Mouse (Mus musculus) left cerebral cortex, postnatal 14 days (tissue): ENCODE data around the gene Cfap157. TPM values are rescaled to one million over a fixed set of nuclear protein-coding genes. Genes with fewer than 3 reads are reported as not detected.

Source experiments
- DNase-seq, 2 experiments: peaks; one replicate each; pipeline ENCODE4 v3.0.0; 2021 to 2022; ENCODE audit warnings: low spot score in 2 of 2, mixed read lengths in 1 of 2
- intact Hi-C: fragments of 180-260 bp; cut with DNase I; formaldehyde crosslinking; loops from one replicate; pipeline ENCODE4 v1.15.1; 2025
- total RNA-seq, 2 experiments: library from RNA; stranded (reverse); gene quantifications; 2 replicates each; pipeline ENCODE4 v1.2.3; 2021

Gene Cfap157
- total RNA-seq, 2 experiments from 2014 or later: 0.33 TPM; not detected in 1

DNA sequence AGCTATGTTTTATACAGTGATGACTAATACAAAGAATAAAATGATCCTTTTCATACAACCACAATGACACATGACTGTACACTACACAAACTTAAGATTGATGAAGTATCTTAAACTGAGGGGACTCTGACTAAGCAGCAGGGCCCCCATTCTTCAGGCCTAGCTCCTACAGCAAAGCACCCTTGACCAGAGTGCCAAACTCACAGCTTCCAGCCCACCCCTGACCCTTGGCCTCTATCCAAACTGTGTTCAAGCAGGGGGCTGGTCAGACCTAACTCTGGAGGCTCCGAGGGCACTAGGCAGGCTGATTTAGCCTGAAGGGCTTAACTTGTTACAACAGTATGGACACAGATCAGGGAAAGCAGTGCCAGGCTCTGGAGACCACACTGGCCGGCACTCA lies 4.4 kb upstream of the Cfap157 start:
- intact Hi-C loops: no loop called here
- DNase-seq: no peak

DNA sequence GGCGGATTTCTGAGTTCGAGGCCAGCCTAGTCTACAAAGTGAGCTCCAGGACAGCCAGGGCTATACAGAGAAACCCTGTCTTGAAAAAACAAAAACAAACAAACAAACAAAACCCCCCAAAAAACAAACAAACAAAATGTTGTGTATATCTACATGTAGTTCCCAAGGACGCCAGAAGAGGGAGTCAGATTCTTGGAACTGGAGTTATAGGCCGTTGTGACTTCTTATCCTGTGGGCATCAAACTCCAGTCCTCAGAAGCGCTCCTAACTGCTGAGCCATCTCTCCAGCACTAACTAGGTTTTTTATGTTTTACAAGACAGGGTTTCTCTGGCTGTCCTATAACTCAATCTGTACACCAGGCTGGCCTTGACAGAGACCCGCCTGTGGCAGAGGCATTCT lies 2.9 kb upstream of the Cfap157 start:
- DNase-seq: peak in 1 of 2 experiments; percentile 48
- intact Hi-C loops: no loop called here

DNA sequence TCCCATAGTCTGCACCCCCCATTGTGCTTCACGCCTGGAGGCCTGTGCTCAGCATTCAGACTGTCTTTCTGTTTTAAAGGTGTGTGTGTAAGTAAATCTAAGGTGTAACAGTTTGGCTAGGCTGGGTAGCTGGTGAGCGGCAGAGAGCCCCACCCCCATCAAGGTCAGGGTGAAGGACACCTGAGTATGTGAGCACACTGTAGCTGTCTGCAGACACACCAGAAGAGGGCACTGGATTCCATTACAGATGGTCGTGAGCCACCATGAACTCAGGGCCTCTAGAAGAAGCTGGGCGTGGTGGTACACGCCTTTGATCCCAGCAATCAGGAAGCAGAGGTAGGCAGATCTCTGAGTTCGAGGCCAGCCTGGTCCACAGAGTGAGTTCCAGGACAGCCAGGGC lies 2.5 kb downstream of the Cfap157 start:
- intact Hi-C loops: no loop called here
- DNase-seq: no peak

DNA sequence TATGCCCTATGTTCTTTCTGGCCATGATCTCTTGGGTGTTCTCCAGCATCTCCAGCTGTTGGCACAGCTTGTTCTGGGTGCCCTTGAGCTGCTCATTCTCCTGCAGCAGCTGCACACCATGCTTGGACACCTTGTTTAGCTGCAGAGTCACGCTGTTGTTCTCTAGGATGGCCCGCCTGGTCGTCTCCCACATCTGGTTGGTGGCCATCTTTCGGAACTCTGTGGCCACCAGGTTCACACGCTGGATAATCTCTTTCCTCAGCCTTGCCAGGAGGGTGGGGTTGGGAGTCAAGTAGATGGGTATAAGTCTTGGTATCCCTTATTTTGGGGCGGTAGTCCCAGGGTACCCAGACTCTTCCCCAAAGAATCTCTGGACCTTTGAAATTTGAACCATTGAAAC lies 4.5 kb downstream of the Cfap157 start:
- DNase-seq: no peak
- intact Hi-C loops: loop anchor here (10.0 kb wide), 1 partner anchor 145 kb away; no protein-coding TSS in a partner anchor

DNA sequence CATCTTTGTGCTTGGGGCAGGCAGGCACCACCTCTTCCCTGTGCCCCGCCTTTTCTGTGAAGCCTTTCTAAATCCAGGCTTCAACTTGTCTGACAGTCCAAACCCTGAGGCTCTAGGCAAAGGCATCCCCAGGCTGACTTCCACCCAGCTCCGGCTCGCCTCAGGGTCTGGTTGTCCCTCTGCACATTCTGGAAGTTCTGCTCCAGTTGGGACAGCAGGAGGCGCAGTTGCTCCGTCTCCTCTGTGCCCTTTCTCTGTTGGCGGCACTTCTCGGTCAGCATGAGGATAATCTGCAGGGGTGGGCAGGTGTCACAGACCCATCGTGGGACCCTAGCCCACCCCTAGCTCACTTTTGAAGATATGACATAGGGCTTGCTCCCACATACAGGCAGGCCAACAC lies 5.1 kb downstream of the Cfap157 start:
- DNase-seq: peak; percentile 51 to 56
- intact Hi-C loops: loop anchor here (10.0 kb wide), 1 partner anchor 146 kb away; no protein-coding TSS in a partner anchor

- intact Hi-C loops: loop anchor here (10.0 kb wide), 1 partner anchor 147 kb away; no protein-coding TSS in a partner anchor
- no peak for DNase-seq
Observed at GRCm38 (mm10) chr2:32778081-32778480, 6.1 kb downstream of the Cfap157 start.

DNA sequence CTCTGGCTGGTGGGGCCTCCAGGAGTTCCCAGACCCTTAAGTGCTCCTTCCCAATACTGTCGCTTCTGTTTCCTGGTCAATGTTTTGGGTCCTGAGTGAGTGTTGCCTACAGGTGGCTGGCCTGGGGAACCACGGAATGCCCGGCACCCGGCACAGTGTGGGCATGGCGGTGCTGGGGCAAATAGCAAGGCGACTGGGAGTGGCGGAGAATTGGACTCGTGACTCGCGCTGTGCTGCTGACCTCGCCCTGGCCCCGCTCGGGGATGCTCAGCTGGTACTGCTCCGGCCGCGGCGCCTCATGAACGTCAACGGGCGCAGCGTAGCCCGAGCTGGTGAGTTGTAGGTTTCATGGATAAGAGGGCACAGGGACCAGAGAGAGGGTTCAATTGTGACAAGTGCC lies 8.0 kb downstream of the Cfap157 start:
- intact Hi-C loops: loop anchor here (10.0 kb wide), 1 partner anchor 149 kb away; no protein-coding TSS in a partner anchor
- DNase-seq: no peak

DNA sequence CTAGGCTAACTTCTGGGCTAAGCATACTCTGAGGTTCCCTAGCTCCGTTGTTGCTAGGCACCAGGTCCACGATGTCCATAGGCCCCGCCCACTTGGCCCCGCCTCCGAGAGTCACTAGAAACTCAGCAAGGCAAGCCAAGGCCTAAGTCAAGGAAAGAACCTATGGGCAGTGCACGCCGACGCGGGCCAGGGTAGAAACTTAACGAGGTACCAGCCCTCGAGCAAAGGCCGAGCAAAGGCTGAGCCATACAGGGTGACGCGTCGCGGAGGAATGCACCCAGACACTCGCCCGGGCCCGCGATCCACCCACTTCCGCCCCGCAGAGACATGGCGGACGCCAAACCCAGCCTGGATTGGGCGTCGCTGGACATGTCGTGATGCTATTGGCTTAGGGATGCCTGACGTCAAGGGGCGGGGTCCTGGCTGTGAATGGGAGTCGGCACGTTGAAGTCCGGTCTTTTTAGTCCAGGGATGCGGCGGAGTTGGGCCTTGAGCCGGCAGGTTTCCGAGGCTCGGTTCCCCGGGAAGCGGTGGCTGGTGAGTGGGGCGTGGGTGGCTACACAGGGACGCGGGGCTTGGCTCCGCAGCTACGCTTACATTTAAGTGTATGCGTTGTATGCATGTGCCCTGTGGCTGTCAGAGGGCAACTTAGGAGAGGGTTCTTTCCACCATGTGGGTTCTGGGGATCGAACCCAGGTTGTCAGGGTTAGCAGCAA lies 8.7 kb downstream of the Cfap157 start, which contains the start of the genes Ttc16 and Ptrh1:
Ttc16 (minus strand) TSS at position 275 of the 716 bp plus-strand sequence.
Ptrh1 (plus strand) TSS at position 428 of the 716 bp plus-strand sequence.
- peak; percentile 96 to 97 for DNase-seq
- intact Hi-C loops: loop anchor here (10.0 kb wide), 1 partner anchor 149 kb away; no protein-coding TSS in a partner anchor

DNA sequence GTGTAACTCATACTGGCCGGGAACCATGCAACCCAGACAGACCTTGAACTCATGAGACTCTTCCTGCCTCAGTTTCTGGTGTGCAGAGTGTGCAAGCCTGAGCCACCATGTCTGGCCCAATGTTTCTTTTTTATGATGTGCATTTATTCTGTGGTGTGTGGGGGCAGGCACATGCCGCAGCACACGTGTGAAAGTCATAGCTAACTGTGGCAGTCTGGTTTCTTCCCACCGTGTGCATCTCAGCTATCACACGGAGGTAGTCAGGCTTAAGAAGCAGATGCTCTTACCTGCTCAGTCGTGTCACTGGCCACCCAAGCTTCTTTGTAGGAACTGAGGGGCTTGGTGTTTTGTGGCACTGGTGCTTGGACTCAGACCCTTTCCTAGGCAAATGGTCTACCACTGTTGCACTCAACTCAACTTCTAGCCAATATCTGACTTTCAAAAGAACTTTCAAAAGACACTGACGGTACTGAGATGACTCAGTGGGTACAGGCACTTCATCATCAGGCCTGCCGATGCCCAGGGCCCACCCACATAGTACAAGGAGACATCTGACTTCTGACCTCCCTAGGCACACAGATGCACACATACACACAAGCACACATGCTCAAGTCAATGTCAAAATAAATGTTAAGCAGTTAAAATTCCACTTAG lies 11.5 kb downstream of the Cfap157 start:
- DNase-seq: no peak
- intact Hi-C loops: loop anchor here (10.0 kb wide), 1 partner anchor 152 kb away; no protein-coding TSS in a partner anchor

DNA sequence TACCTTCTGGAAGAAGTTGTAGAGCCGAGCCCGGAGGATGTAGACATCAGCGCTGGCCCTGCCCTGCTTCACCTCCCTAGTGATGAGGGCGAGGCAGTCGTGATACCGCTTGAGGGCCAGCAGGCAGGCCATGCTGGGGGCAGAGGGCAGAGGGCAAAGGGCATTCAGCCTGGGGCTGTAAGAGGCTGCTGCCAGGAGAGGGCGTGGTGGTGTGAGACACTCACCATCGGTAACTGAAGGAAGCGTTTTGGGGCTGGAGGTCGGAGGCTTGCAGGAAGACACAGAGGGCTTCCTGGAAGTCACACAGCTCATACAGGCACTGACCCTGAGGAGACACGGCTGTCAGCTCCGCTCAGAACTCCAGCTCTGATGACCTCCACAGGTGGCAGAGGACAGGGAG lies 12.3 kb downstream of the Cfap157 start:
- no peak for DNase-seq
- intact Hi-C loops: loop anchor here (10.0 kb wide), 1 partner anchor 153 kb away; no protein-coding TSS in a partner anchor

GRCm38 (mm10) chr2:32769327-32770085 lies 14.7 kb downstream of the Cfap157 start:
- no peak for DNase-seq
- intact Hi-C loops: loop anchor here (10.0 kb wide), 1 partner anchor 155 kb away; no protein-coding TSS in a partner anchor

GRCm38 (mm10) chr2:32768661-32769285 lies 15.5 kb downstream of the Cfap157 start:
- DNase-seq: no peak
- intact Hi-C loops: no loop called here

DNA sequence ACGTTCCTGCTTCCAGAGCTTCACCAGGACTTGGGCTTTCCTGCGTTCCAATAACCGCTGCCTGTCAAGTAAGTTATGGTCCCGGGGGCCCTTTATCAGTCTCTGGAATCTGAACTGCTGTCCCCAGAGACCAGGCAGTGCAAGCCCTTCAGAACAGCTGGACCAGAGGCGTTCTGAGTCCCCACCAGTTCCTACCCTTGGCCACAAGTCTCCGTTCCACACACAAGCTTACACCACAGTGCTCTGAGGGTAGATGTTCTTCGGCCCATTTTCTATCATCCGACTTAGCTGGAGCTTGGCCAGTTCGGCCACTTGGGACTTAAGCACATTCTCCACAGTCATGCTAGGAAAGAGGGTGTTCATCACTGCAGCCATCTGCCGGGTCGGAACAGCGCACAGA lies 17.0 kb downstream of the Cfap157 start:
- intact Hi-C loops: no loop called here
- DNase-seq: no peak

DNA sequence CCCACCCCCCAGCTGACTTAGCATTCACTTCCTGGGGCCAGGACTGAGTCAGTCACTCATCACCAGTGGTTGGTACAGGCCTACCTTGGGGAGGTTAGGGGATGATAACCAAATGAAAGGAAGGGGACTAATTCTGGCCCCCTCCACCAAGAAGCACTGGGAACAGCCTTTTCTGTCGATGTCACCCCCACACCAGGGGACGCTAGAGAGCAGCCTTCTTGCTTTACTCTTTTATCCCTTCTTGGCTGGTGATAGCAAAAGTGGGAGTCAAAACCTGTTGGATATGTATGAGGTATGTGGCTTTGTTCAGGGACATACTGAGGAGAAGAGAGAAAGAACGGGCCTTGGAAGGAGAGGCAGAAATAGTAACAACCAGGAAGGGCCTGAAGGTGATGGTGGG lies 20.9 kb downstream of the Cfap157 start:
- intact Hi-C loops: no loop called here
- DNase-seq: no peak

GRCm38 (mm10) chr2:32761859-32762258 lies 22.4 kb downstream of the Cfap157 start:
- no peak for DNase-seq
- intact Hi-C loops: no loop called here

DNA sequence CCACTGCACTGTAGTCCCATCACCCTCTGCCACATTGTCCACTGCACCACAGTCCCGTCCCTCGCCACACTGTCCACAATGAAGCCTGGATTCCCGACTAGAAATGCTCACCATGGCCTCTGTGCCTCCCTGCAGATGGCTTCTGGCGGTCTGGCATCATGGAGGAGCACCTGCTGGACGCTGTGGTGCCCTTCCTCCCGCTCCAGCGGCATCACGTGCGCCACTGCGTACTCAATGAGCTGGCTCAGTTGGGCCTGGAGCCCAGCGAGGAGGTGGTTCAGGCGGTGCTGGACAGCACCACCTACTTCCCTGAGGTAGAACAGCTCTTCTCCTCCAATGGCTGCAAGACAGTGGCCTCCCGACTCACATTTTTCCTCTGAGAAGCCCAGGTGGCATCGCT lies 22.9 kb downstream of the Cfap157 start:
- intact Hi-C loops: no loop called here
- no peak for DNase-seq

- DNase-seq: no peak
- intact Hi-C loops: no loop called here
Observed at GRCm38 (mm10) chr2:32759001-32759400, 25.2 kb downstream of the Cfap157 start.

GRCm38 (mm10) chr2:32758503-32758902 lies 25.7 kb downstream of the Cfap157 start:
- no peak for DNase-seq
- intact Hi-C loops: no loop called here
